Mouse (Mus musculus): ENCODE results near the gene Ubash3b.

DNA sequence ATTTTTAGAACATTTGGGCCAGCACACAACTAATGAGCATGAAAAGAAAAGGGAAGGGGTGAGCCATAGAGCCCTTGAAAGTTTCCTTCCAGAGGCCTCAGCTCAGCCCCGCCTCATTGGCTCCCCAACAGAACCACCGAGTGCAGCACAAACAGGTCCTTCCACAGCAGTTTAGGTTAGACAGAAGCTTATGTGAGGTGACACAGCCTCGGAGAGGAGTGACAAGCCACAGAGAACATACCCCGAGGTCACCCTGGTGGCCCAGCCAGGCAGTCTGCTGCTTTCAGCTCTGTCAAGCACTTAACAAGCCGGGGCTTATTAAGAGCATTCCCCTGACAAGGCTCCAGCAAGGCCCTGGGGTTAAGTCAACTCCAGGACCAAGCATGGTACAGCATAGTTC lies 8.4 kb downstream of the Ubash3b start:
- no peak for TF ChIP-seq CTCF (IDR thresholded peaks at IDR 0.05; ENCODE audit: extremely low read depth, insufficient read depth, low read length)
- TF ChIP-seq POLR2A (IDR thresholded peaks at IDR 0.05; ENCODE audit: extremely low read depth, insufficient read depth, low read length), result no peak
